Mouse (Mus musculus) testis, postnatal 14 days (tissue): ENCODE measurements around the gene Ccdc148.

Experiments
- DNase-seq: peaks from one replicate; pipeline ENCODE4 v3.0.0; 2021; ENCODE audit warnings: low spot score

The Ccdc148 gene

GRCm38 (mm10) chr2:58783526-58783925 lies 377.0 kb downstream of the Ccdc148 start:
- no peak for DNase-seq

GRCm38 (mm10) chr2:58778986-58779495 lies 381.4 kb downstream of the Ccdc148 start:
- DNase-seq, result no peak

DNA sequence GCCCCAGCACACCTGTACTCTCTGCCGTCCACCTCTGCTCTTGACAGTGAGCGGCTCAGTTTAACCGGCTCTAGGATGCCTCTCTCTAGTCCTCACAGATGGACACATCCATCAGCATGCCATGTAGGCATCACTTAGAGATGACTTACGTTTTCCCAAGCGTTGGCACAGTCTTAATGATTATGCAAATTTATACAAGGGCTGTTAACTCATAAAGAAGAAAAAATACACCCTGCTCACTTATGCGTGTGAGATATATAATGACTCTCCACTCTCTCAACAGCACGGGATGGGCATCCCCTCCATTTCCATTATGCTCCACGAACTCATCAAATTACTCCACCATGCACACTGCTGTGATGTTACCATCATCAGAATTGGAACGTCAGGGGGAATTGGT lies 386.6 kb downstream of the Ccdc148 start:
- no peak for DNase-seq
